Mouse (Mus musculus) erythroblast, embryonic 14.5 days (primary cell): ENCODE data around the gene Krt7.

Experiments
- GATA1 ChIP-seq: IDR thresholded peaks from 2 replicates; pipeline ENCODE4 v1.6.1; 2012; ENCODE audit warnings: low read length, inconsistent platforms, mixed read lengths
- TAL1 ChIP-seq: IDR thresholded peaks from 3 replicates; pipeline ENCODE4 v1.6.1; 2012; ENCODE audit warnings: low read length, inconsistent platforms, mixed read lengths

- TF ChIP-seq TAL1: no peak
- TF ChIP-seq GATA1: no peak
Observed at GRCm38 (mm10) chr15:101446572-101446971, 35.7 kb downstream of the Krt7 start.
